In the genomic region with DNA sequence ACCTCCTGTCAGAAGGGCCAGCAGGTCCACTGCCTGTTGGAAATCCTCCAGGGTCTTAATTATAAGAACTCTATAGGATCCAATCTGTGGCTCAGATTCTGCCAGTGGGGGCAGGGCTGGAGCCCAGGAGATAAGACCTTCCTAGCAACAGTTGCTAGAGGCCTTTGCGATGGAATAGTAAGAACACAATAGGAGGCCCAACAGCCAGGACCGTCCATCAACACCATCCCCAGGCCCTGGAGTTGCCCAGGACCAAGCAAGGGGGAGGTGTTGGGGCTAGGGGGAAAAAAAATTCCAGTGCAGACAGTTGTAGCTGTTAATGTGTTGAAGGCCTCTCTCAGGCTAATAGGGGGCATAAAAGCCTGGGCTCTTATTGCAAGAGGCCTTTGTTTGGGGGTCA, we compare ENCODE assay signal across 11 mouse cellular contexts. TPM values are rescaled to one million over a fixed set of nuclear protein-coding genes. Genes with fewer than 3 reads are reported as not detected.
DNase-seq lines count a peak whose midpoint lies in the region; ATAC-seq and TF ChIP-seq lines count a peak whose summit lies in the region.
"Had no signal": no experiment of that assay in that cellular context is flagged by ENCODE, and none has a peak within 500 bp of the region (broad histone marks: within the 10 kb centered on the region; RNA-seq: fewer than 3 reads in every experiment).

No protein-coding gene starts in this region.

- no peaks in the 10 kb centered on the region; the same call in none of the 2 replicates for H3K27me3 ChIP-seq in heart, embryonic 13.5 days (replicated peaks)
- no peaks in the 10 kb centered on the region for H3K27me3 ChIP-seq in hindbrain, embryonic 15.5 days
- H3K27me3 ChIP-seq in midbrain, postnatal 0 days (ENCODE audit: insufficient read depth, low read length): no peaks in the 10 kb centered on the region

- H3K27ac ChIP-seq in heart, embryonic 13.5 days (replicated peaks): no peak overlapping the region
- H3K27ac ChIP-seq in hindbrain, embryonic 15.5 days (replicated peaks): no peak overlapping the region
- H3K27ac ChIP-seq in midbrain, postnatal 0 days (ENCODE audit: low read depth, low read length): no peak overlapping the region
- no peak overlapping the region for H3K27ac ChIP-seq in gastrocnemius, adult 2 months

- no peak for TF ChIP-seq CTCF in midbrain, postnatal 0 days (IDR thresholded peaks at IDR 0.05)
- no peak for TF ChIP-seq CTCF in gastrocnemius, adult 2 months (IDR thresholded peaks at IDR 0.05)

- H3K9ac ChIP-seq in heart, embryonic 13.5 days: 0 out of 2 replicates have a peak overlapping the region, but pooled peaks have one; percentile 37
- no peak overlapping the region for H3K9ac ChIP-seq in hindbrain, embryonic 15.5 days
- H3K9ac ChIP-seq in midbrain, postnatal 0 days (replicated peaks; ENCODE audit: low read length, poor library complexity, severe bottlenecking): no peak overlapping the region

- WGBS in heart, embryonic 13.5 days: 12% methylated on average over 2 of the region's 2 CpGs
- 7% methylated on average over 2 of the region's 2 CpGs for WGBS in hindbrain, embryonic 15.5 days
- WGBS in midbrain, postnatal 0 days: 4% methylated on average over 2 of the region's 2 CpGs

- ATAC-seq in heart, embryonic 13.5 days (ENCODE audit: extremely low read depth, insufficient number of reproducible peaks, low FRiP score, low TSS enrichment): no peak
- 0 out of 2 replicates have a peak, but pooled peaks have one; percentile 45 for ATAC-seq in hindbrain, embryonic 15.5 days (ENCODE audit: low FRiP score, low read depth)
- ATAC-seq in midbrain, postnatal 0 days (ENCODE audit: low FRiP score): peak; percentile 70

- DNase-seq in heart, postnatal 14 days: no peak
- peak; percentile 58 for DNase-seq in embryo, embryonic 9.5 days (ENCODE audit: extremely low spot score)
- DNase-seq in midbrain, postnatal 0 days (ENCODE audit: low spot score): peak; percentile 40
- no peak for DNase-seq in natural killer cell, adult 2 months (ENCODE audit: low spot score in 2 of 2)
- no peak for DNase-seq in ovary, postnatal 14 days (ENCODE audit: low spot score)
- no peak for DNase-seq in gastrocnemius, adult 2 months
- DNase-seq: kidney, adult 2 months; lung, postnatal 4 days had no signal

- no peak overlapping the region for H3K4me3 ChIP-seq in heart, embryonic 13.5 days
- no peak overlapping the region for H3K4me3 ChIP-seq in hindbrain, embryonic 15.5 days
- no peak overlapping the region for H3K4me3 ChIP-seq in midbrain, postnatal 0 days (ENCODE audit: low read depth, low read length)
- no peak overlapping the region for H3K4me3 ChIP-seq in gastrocnemius, adult 2 months

- no peaks in the 10 kb centered on the region for H3K9me3 ChIP-seq in heart, embryonic 13.5 days
- H3K9me3 ChIP-seq in hindbrain, embryonic 15.5 days: no peaks in the 10 kb centered on the region
- no peaks in the 10 kb centered on the region for H3K9me3 ChIP-seq in midbrain, postnatal 0 days (ENCODE audit: low read length)

- peaks cover 11% of the 10 kb centered on the region for H3K4me1 ChIP-seq in heart, embryonic 13.5 days
- H3K4me1 ChIP-seq in hindbrain, embryonic 15.5 days (replicated peaks): peaks cover 7% of the 10 kb centered on the region
- peaks cover 4% of the 10 kb centered on the region; the same call in 1 of the 2 replicates for H3K4me1 ChIP-seq in midbrain, postnatal 0 days (ENCODE audit: insufficient read depth, low read length)

- intact Hi-C loops in heart, postnatal 14 days (cut with DNase I): no loop called here
- intact Hi-C loops in gastrocnemius, adult 2 months (cut with DNase I): no loop called here

- H3K4me2 ChIP-seq in heart, embryonic 13.5 days: no peak overlapping the region
- H3K4me2 ChIP-seq in hindbrain, embryonic 15.5 days: no peak overlapping the region
- no peak overlapping the region for H3K4me2 ChIP-seq in midbrain, postnatal 0 days (ENCODE audit: low read depth, low read length, poor library complexity, severe bottlenecking)

- no peaks in the 10 kb centered on the region for H3K36me3 ChIP-seq in heart, embryonic 13.5 days
- H3K36me3 ChIP-seq in hindbrain, embryonic 15.5 days: no peaks in the 10 kb centered on the region
- no peaks in the 10 kb centered on the region for H3K36me3 ChIP-seq in midbrain, postnatal 0 days (ENCODE audit: insufficient read depth, low read length)

RNA-seq across cellular contexts. Expression of a gene that starts 19.1 kb away (rescaled TPM):
- polyA plus RNA-seq in heart, embryonic 13.5 days (2015; fragmentation: Nextera tagmentation; extraction: Ambion mirVana): 13.3 and 14.1 TPM in 2 replicates
- 10 to 100 TPM; 20.1 to 21.7 TPM for total RNA-seq in heart, postnatal 14 days (2021)
- 15.4 and 15.6 TPM in 2 replicates for polyA plus RNA-seq in hindbrain, embryonic 15.5 days (2015; fragmentation: Nextera tagmentation; extraction: Ambion mirVana)
- 35.2 and 39.3 TPM in 2 replicates for total RNA-seq in midbrain, postnatal 0 days (2014; rRNA removed)
- polyA plus RNA-seq in midbrain, postnatal 0 days (2015; fragmentation: Nextera tagmentation; extraction: Ambion mirVana): 14.0 and 16.6 TPM in 2 replicates
- 10 to 100 TPM; 19.4 to 28.5 TPM for total RNA-seq in gastrocnemius, adult 2 months (2021)

RNA-seq across cellular contexts. Expression of a gene that starts 56.6 kb away (rescaled TPM):
- 0.05 and 0.07 TPM in 2 replicates for polyA plus RNA-seq in heart, embryonic 13.5 days (2015; fragmentation: Nextera tagmentation; extraction: Ambion mirVana)
- total RNA-seq in heart, postnatal 14 days (2021): under 1 TPM in 1 of 2 experiments, not detected in 1; 0.05 TPM
- polyA plus RNA-seq in hindbrain, embryonic 15.5 days (2015; fragmentation: Nextera tagmentation; extraction: Ambion mirVana): 2.9 and 3.5 TPM in 2 replicates
- total RNA-seq in midbrain, postnatal 0 days (2014; rRNA removed): 27.2 and 30.5 TPM in 2 replicates
- 2.5 and 2.7 TPM in 2 replicates for polyA plus RNA-seq in midbrain, postnatal 0 days (2015; fragmentation: Nextera tagmentation; extraction: Ambion mirVana)
- total RNA-seq in gastrocnemius, adult 2 months (2021): not detected
- total RNA-seq: liver, adult 2 months had no signal
- polyA plus RNA-seq: liver, adult 2 months had no signal

Comparison
In these comparisons a context has a peak if more than half of its experiments do, and no peak if none do; other contexts are left out.
1. DNase-seq: peak in embryo, embryonic 9.5 days (single experiment) and midbrain, postnatal 0 days (single experiment); none in heart, postnatal 14 days (0 of 2), natural killer cell, adult 2 months (0 of 2), ovary, postnatal 14 days (single experiment) and gastrocnemius, adult 2 months (single experiment).
2. RNA of a gene that starts 56.6 kb away (total RNA-seq): 27.2 to 30.5 TPM in midbrain, postnatal 0 days; 0.05 TPM in heart, postnatal 14 days and not detected in gastrocnemius, adult 2 months; every median in the first group is over 10 times any median in the second.